Mouse (Mus musculus) left cerebral cortex, postnatal 14 days (tissue): ENCODE data around the gene Cops3. TPM values are rescaled to one million over a fixed set of nuclear protein-coding genes. Genes with fewer than 3 reads are reported as not detected.

Source experiments
- DNase-seq, 2 experiments: peaks; one replicate each; pipeline ENCODE4 v3.0.0; 2021 to 2022; ENCODE audit warnings: low spot score in 2 of 2, mixed read lengths in 1 of 2
- intact Hi-C: fragments of 180-260 bp; cut with DNase I; formaldehyde crosslinking; loops from one replicate; pipeline ENCODE4 v1.15.1; 2025
- total RNA-seq, 2 experiments: library from RNA; stranded (reverse); gene quantifications; 2 replicates each; pipeline ENCODE4 v1.2.3; 2021

Cops3 gene
- total RNA-seq, 2 experiments from 2014 or later = 67.4 to 68.9 TPM

GRCm38 (mm10) chr11:59783591-59783990 is 56.0 kb downstream of the Cops3 start:
- intact Hi-C loops = no loop called here

GRCm38 (mm10) chr11:59782091-59782590 is 57.5 kb downstream of the Cops3 start:
- no peak for DNase-seq
- intact Hi-C loops = no loop called here

More at GRCm38 (mm10) chr11:59783591-59783990, 56.0 kb downstream of the Cops3 start:
- no peak for DNase-seq

GRCm38 (mm10) chr11:59780241-59780640 is 59.4 kb downstream of the Cops3 start:
- DNase-seq = no peak
- intact Hi-C loops = no loop called here

GRCm38 (mm10) chr11:59779406-59779805 is 60.2 kb downstream of the Cops3 start:
- intact Hi-C loops = no loop called here
- DNase-seq = no peak

- no peak for DNase-seq
- intact Hi-C loops = no loop called here
These were observed 60.8 kb downstream of the Cops3 start for GRCm38 (mm10) chr11:59778874-59779223.

GRCm38 (mm10) chr11:59778181-59778873 is 61.3 kb downstream of the Cops3 start:
- intact Hi-C loops = no loop called here
- DNase-seq = peak; percentile 69 to 84

GRCm38 (mm10) chr11:59777259-59777658 is 62.4 kb downstream of the Cops3 start:
- no peak for DNase-seq
- intact Hi-C loops = no loop called here

GRCm38 (mm10) chr11:59775435-59776148 is 64.0 kb downstream of the Cops3 start:
- intact Hi-C loops = no loop called here
- no peak for DNase-seq

- no peak for DNase-seq
- intact Hi-C loops = no loop called here
These were observed 65.1 kb downstream of the Cops3 start for GRCm38 (mm10) chr11:59774522-59774921.

GRCm38 (mm10) chr11:59772902-59773301 is 66.7 kb downstream of the Cops3 start:
- intact Hi-C loops = no loop called here
- no peak for DNase-seq

- DNase-seq = no peak
These were observed 67.3 kb downstream of the Cops3 start for GRCm38 (mm10) chr11:59772291-59772690.

GRCm38 (mm10) chr11:59770753-59771152 is 68.9 kb downstream of the Cops3 start:
- intact Hi-C loops = no loop called here
- DNase-seq = no peak

More at GRCm38 (mm10) chr11:59772291-59772690, 67.3 kb downstream of the Cops3 start:
- intact Hi-C loops = no loop called here

- intact Hi-C loops = no loop called here
- no peak for DNase-seq
These were observed 69.9 kb downstream of the Cops3 start for GRCm38 (mm10) chr11:59769738-59770137.

- no peak for DNase-seq
- intact Hi-C loops = no loop called here
These were observed 70.3 kb downstream of the Cops3 start for GRCm38 (mm10) chr11:59769307-59769706.

Other genes starting within 250 kb of the Cops3 start
- gene Olfr223, start 246.5 kb downstream of the Cops3 start, total RNA-seq = not detected
- gene Mprip, start 178.5 kb downstream of the Cops3 start, total RNA-seq = 100 to 1,000 TPM; 249 to 264 TPM
- gene Pld6, start 52.2 kb downstream of the Cops3 start, total RNA-seq = 1 to 10 TPM in 1 of 2 experiments, under 1 TPM in 1; 0.89 to 1.9 TPM
- 10 to 100 TPM; 37.0 to 38.7 TPM for gene Flcn, start 29.8 kb downstream of the Cops3 start, total RNA-seq
- 10 to 100 TPM; 55.4 to 61.5 TPM for gene Nt5m, start 391 bp downstream of the Cops3 start, total RNA-seq
- 10 to 100 TPM; 34.0 to 34.2 TPM for gene Med9, start 108.4 kb upstream of the Cops3 start, total RNA-seq
- 1 to 10 TPM; 6.5 to 6.6 TPM for gene Rasd1, start 125.1 kb upstream of the Cops3 start, total RNA-seq
- gene Pemt, start 206.7 kb upstream of the Cops3 start, total RNA-seq = 1 to 10 TPM; 4.9 to 6.1 TPM